Mouse (Mus musculus): ENCODE results near the gene Olfr287.

Olfr287 gene

GRCm38 (mm10) chr15:98168622-98169004 is 52.2 kb downstream of the Olfr287 start:
- no peak for DNase-seq (ENCODE audit: inconsistent age in 2 of 2, low spot score in 1 of 2)

DNA sequence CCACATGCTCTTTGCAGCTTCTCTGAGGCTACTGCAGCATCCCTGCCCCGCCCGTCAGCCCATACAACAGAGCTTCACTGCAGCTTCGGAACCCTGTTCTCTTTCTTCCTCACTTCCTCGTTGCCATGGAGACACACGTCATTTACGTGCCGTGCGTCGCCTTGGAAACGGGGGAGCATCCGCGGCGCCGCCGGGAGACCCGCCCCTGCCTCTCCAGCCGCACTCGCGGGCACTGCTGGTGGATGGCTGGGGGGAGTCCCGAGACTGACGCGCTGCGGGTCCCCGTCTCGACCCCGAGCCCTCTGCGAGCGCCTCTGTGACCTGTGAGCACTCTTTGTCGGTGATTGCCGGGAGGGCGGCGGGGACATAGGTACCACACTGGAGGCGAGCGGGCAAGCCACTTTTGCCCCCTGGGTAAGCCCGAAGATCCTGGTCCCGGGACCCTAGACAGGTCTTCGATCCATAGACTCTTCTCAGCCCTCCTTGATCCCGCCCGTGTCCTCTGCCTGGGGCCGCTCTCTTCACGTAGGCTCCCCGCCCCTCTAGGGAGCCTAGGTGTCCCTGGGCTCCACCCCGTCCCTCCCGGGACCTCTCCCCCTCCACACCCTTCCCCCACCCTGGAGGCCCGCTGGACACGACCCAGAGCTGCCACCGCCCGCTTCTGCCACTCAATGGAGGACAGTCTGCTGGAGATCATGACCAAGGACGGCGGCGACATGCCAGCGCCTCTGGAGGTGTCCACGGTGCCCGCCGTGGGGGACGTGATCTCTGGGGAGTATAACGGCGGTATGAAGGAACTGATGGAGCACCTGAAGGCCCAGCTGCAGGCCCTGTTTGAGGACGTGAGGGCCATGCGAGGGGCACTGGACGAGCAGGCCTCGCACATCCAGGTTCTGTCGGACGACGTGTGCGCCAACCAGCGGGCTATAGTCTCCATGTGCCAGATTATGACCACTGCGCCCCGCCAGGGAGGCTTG is 52.9 kb downstream of the Olfr287 start:
- peak; percentile 79 to 92 for DNase-seq (ENCODE audit: inconsistent age in 2 of 2, low spot score in 1 of 2)

DNA sequence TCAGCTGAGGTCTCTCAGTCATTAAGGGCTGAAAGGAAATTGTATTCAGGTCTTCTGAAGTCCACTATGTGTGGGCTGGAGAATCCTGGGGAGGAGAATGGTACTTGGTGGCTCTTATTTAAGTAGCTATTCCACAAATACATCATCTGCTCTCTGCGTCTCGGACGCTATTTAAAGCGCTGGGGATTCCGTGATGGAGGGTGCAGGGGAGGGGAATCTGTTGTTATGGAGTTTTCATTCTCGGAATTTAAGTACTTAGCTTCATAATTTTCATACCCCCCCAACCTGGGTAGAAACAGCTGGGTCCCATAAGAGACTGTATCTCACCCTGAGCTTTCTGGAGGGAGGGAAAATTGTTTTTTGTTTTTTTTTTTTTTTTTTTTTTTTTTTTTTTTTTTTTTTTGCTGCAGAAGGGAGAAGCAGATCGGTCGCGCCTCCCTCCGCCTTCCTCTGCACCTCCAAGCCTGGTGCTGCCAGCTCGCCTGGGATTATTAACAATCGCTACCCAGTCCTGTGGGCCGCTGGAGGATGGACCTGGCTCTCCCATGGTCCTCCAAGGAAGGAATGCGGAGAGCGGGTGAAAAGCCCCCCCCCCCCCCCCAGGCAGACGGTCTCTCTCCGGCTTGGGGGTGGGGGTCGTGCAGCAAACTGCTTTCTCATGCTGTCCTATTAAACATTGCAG is 53.8 kb downstream of the Olfr287 start, which contains the start of gene Ccdc184:
Gene Ccdc184 (plus strand): TSS at position 196 of the 682 bp plus-strand sequence.
- no peak for DNase-seq (ENCODE audit: inconsistent age in 2 of 2, low spot score in 1 of 2)

GRCm38 (mm10) chr15:98165525-98165924 is 55.3 kb downstream of the Olfr287 start, which contains the start of gene Asb8:
Gene Asb8 (minus strand): TSS chr15:98165625.
- no peak for DNase-seq (ENCODE audit: inconsistent age in 2 of 2, low spot score in 1 of 2)

- no peak for DNase-seq (ENCODE audit: inconsistent age in 2 of 2, low spot score in 1 of 2)
Measured at GRCm38 (mm10) chr15:98162561-98162960, 58.3 kb downstream of the Olfr287 start.

DNA sequence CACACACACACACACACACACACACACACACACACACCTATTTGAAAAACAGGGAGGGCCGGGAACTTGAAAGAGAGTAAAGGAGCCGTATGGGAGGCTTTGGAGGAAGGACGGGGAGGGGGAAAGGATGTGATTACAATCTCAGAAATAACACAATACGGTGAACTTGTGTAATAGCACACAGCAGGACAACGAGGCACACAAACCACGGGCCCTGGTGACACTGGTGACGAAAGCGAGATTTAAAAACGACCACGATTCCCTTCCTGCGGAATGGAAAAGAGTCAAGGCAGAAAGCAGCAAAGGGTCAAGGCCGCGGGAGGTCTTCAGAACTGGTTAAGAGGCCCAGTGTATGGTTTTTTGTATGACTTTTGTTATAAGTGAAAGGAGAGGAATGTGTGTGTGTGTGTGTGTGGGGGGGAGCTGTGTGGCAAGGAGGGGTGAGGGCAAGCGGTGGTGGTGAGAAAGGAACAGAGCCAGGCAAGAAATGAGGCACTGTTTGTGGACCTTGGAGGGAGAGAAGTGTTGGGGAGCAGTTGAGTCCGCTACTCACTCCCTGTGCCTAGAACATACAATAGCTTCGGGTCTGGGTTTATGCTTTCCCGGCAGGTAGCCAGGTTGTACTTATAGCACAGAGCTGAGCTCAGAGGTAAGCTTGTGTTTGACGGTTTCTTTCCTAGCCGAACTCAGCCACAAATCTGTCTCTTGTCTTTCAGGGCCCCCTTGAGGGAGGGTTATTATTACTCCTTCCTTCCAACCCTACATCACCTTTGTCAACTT is 59.6 kb downstream of the Olfr287 start:
- DNase-seq (ENCODE audit: inconsistent age in 2 of 2, low spot score in 1 of 2), result no peak

DNA sequence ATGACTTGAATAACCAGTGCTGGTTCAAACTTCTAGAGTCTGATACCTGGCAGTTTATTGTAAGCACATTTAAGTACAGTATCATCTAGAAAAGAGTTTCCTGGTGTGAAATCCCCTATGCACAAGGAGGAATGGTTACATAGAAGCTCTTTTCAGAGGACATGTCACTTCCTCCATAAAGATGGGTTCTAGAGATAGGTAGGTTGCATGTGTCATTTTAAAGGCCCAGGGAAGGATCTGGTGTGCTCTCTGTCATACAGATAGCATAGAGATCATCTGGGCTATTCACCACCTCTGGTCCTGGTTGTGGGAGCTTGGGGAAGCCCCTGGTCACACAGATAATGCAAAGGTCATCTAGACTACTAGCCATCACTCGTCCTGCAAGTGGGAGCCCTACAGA is 63.6 kb downstream of the Olfr287 start:
- no peak for DNase-seq (ENCODE audit: inconsistent age in 2 of 2, low spot score in 1 of 2)

Measured in adrenal gland, adult (tissue).